In genomic region chr12:3308541-3309241, GRCm38 (mm10) we compare ENCODE assay signal across 8 mouse cellular contexts. TPM values are rescaled to one million over a fixed set of nuclear protein-coding genes. Genes with fewer than 3 reads are reported as not detected.
DNase-seq lines count a peak whose midpoint lies in the region; ATAC-seq lines count a peak whose summit lies in the region.

No protein-coding gene starts in this region.

- peak overlapping the region; percentile 73 for H3K4me2 ChIP-seq in kidney, embryonic 15.5 days
- peak overlapping the region; percentile 84 for H3K4me2 ChIP-seq in intestine, embryonic 16.5 days (ENCODE audit: low read depth, low read length)

- no peaks in the 10 kb centered on the region for H3K27me3 ChIP-seq in kidney, embryonic 15.5 days
- no peaks in the 10 kb centered on the region for H3K27me3 ChIP-seq in erythroblast, embryonic 14.5 days (ENCODE audit: control insufficient read depth)
- no peaks in the 10 kb centered on the region for H3K27me3 ChIP-seq in intestine, embryonic 16.5 days (replicated peaks; ENCODE audit: control insufficient read depth, insufficient read depth, low read length)

- H3K4me3 ChIP-seq in kidney, embryonic 15.5 days (replicated peaks), result peak overlapping the region; percentile 87
- peak overlapping the region; percentile 78 for H3K4me3 ChIP-seq in erythroblast, embryonic 14.5 days (replicated peaks)
- peak overlapping the region; percentile 91 for H3K4me3 ChIP-seq in intestine, embryonic 16.5 days (ENCODE audit: low read length)

- peak overlapping the region; percentile 88 for H3K9ac ChIP-seq in kidney, embryonic 15.5 days
- peak overlapping the region; percentile 89 for H3K9ac ChIP-seq in intestine, embryonic 16.5 days (ENCODE audit: low read depth, low read length)

- H3K4me1 ChIP-seq in kidney, embryonic 15.5 days, result peaks cover 18% of the 10 kb centered on the region
- H3K4me1 ChIP-seq in erythroblast, embryonic 14.5 days (ENCODE audit: control insufficient read depth), result peaks cover 55% of the 10 kb centered on the region
- H3K4me1 ChIP-seq in intestine, embryonic 16.5 days (ENCODE audit: control insufficient read depth, insufficient read depth, low read length), result peaks cover 8% of the 10 kb centered on the region

- no peak for DNase-seq in kidney, adult 11 months
- peak; percentile 51 for DNase-seq in NIH3T3 (ENCODE audit: low read depth)
- DNase-seq in lung, postnatal 10 days, result peak; percentile 28
- peak; percentile 27 to 67 for DNase-seq in spleen, postnatal 4 days (ENCODE audit: low spot score in 2 of 2)
- DNase-seq in c-Kit-positive CD71-positive TER-119-positive erythroid progenitor cells, embryonic 14.5 days (ENCODE audit: low spot score), result no peak

- peak overlapping the region; percentile 98 for H3K27ac ChIP-seq in kidney, embryonic 15.5 days
- peak overlapping the region; percentile 99 for H3K27ac ChIP-seq in intestine, embryonic 16.5 days (ENCODE audit: low read length)

- H3K36me3 ChIP-seq in kidney, embryonic 15.5 days, result no peaks in the 10 kb centered on the region
- H3K36me3 ChIP-seq in erythroblast, embryonic 14.5 days (ENCODE audit: control insufficient read depth), result peaks cover 36% of the 10 kb centered on the region
- no peaks in the 10 kb centered on the region for H3K36me3 ChIP-seq in intestine, embryonic 16.5 days (ENCODE audit: control insufficient read depth, insufficient read depth, low read length)

- no peak for ATAC-seq in kidney, embryonic 15.5 days (replicated peaks; ENCODE audit: low FRiP score)
- ATAC-seq in intestine, embryonic 16.5 days, result no peak

- no peaks in the 10 kb centered on the region for H3K9me3 ChIP-seq in kidney, embryonic 15.5 days (replicated peaks)
- H3K9me3 ChIP-seq in erythroblast, embryonic 14.5 days (ENCODE audit: control insufficient read depth, low read length), result no peaks in the 10 kb centered on the region
- H3K9me3 ChIP-seq in intestine, embryonic 16.5 days (ENCODE audit: control insufficient read depth, low read length), result no peaks in the 10 kb centered on the region

- 1% methylated on average over 19 of the region's 19 CpGs for WGBS in kidney, embryonic 15.5 days
- WGBS in intestine, embryonic 16.5 days, result 2% methylated on average over 19 of the region's 19 CpGs

RNA-seq across cellular contexts. Expression of gene Rab10, which starts 1.1 kb away (rescaled TPM):
- 75.5 and 75.7 TPM in 2 replicates for polyA plus RNA-seq in kidney, embryonic 15.5 days (2015; fragmentation: Nextera tagmentation; extraction: Ambion mirVana)
- polyA plus RNA-seq in erythroblast, embryonic 14.5 days (2012), result 7.9 and 8.6 TPM in 2 replicates
- 52.9 and 54.1 TPM in 2 replicates for polyA plus RNA-seq in intestine, embryonic 16.5 days (2015; fragmentation: Nextera tagmentation; extraction: Ambion mirVana)

RNA-seq across cellular contexts. Expression of gene Kif3c, which starts 56.2 kb away (rescaled TPM):
- polyA plus RNA-seq in kidney, embryonic 15.5 days (2015; fragmentation: Nextera tagmentation; extraction: Ambion mirVana), result 10.8 and 11.0 TPM in 2 replicates
- polyA plus RNA-seq in erythroblast, embryonic 14.5 days (2012), result 0.01 TPM in 2 replicates
- polyA plus RNA-seq in intestine, embryonic 16.5 days (2015; fragmentation: Nextera tagmentation; extraction: Ambion mirVana), result 5.8 and 6.2 TPM in 2 replicates

Comparison
In these comparisons a context has a peak if more than half of its experiments do, and no peak if none do; other contexts are left out.
1. DNase-seq: peak in NIH3T3 (single experiment), lung, postnatal 10 days (single experiment) and spleen, postnatal 4 days (2 of 2); none in kidney, adult 11 months (single experiment) and c-Kit-positive CD71-positive TER-119-positive erythroid progenitor cells, embryonic 14.5 days (single experiment).
2. Peak in every context shown above with its lines, with median percentiles within 50 percentile points of each other: H3K4me3 ChIP-seq.